Mouse (Mus musculus) small intestine, adult 2 months (tissue): Measurements from ENCODE around the gene Mbd4.

Experiments used
- CTCF ChIP-seq: fragments of 200-500 bp; IDR thresholded peaks from 2 replicates; pipeline ENCODE4 v1.5.1; 2012; ENCODE audit warnings: low read depth, mild to moderate bottlenecking, control low read depth, inconsistent platforms, low read length, moderate library complexity, mixed read lengths; ENCODE audit not compliant: insufficient replicate concordance, insufficient read length; ENCODE audit errors: extremely low read depth
- POLR2A ChIP-seq: fragments of 200-500 bp; IDR thresholded peaks from 2 replicates; pipeline ENCODE4 v1.6.1; 2012; ENCODE audit warnings: low read depth, mild to moderate bottlenecking, control low read depth, inconsistent platforms, low read length, moderate library complexity

DNA sequence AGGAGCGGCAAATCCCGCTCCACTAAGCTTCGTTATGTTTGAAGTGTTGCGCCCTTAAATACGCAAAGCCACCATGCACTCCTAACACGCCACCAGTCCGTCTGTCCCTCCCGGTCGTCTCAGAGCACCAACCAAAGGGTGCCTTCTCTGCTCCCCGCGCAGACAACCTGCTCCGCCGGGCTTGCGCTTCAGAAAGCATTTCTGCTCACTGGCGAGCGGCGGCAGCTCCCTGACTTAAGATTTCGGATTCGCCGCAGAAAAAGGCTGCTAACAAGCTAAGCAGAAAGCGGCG, 45.0 kb downstream of the Mbd4 start:
- TF ChIP-seq CTCF (no peak), POLR2A (no peak)
